ENCODE assay signal across 20 mouse cellular contexts in genomic region chr13:30083949-30084348, GRCm38 (mm10). TPM values are rescaled to one million over a fixed set of nuclear protein-coding genes. Genes with fewer than 3 reads are reported as not detected.
DNase-seq lines count a peak whose midpoint lies in the region; ATAC-seq lines count a peak whose summit lies in the region.
"Had no signal": no experiment of that assay in that cellular context is flagged by ENCODE, and none has a peak within 500 bp of the region (broad histone marks: within the 10 kb centered on the region; RNA-seq: fewer than 3 reads in every experiment).

No protein-coding gene starts in this region.

- ATAC-seq in megakaryocyte, adult 5-6 weeks (ENCODE audit: poor library complexity, severe bottlenecking): no peak
- ATAC-seq in megakaryocyte progenitor cell, adult 5-6 weeks (replicated peaks; ENCODE audit: poor library complexity): peak; percentile 72
- ATAC-seq: forebrain, embryonic 14.5 days had no signal

- H3K4me1 ChIP-seq in heart, embryonic 10.5 days: peaks cover 14% of the 10 kb centered on the region
- H3K4me1 ChIP-seq in megakaryocyte, embryonic 14.5 days: peaks cover 19% of the 10 kb centered on the region

- H3K27ac ChIP-seq in heart, embryonic 10.5 days: peak overlapping the region; percentile 83
- H3K27ac ChIP-seq: embryonic facial prominence, embryonic 15.5 days; limb, embryonic 12.5 days; lung, embryonic 15.5 days; macrophage had no signal

- peak overlapping the region; percentile 33 for H3K4me3 ChIP-seq in heart, embryonic 10.5 days
- H3K4me3 ChIP-seq in megakaryocyte, embryonic 14.5 days (replicated peaks): peak overlapping the region; percentile 83
- H3K4me3 ChIP-seq: embryonic facial prominence, embryonic 15.5 days; limb, embryonic 12.5 days; lung, embryonic 15.5 days had no signal

- H3K27me3 ChIP-seq in heart, embryonic 10.5 days (ENCODE audit: insufficient read depth, poor library complexity, severe bottlenecking): no peaks in the 10 kb centered on the region
- H3K27me3 ChIP-seq in megakaryocyte, embryonic 14.5 days (replicated peaks): peaks cover 25% of the 10 kb centered on the region
- H3K27me3 ChIP-seq: embryonic facial prominence, embryonic 15.5 days; limb, embryonic 12.5 days; lung, embryonic 15.5 days had no signal

- no peaks in the 10 kb centered on the region for H3K36me3 ChIP-seq in heart, embryonic 10.5 days
- H3K36me3 ChIP-seq in megakaryocyte, embryonic 14.5 days (replicated peaks; ENCODE audit: low read length): no peaks in the 10 kb centered on the region
- H3K36me3 ChIP-seq: embryonic facial prominence, embryonic 15.5 days; limb, embryonic 12.5 days; lung, embryonic 15.5 days had no signal

- WGBS in heart, embryonic 10.5 days: 6% methylated on average over 6 of the region's 6 CpGs

- no peaks in the 10 kb centered on the region for H3K9me3 ChIP-seq in heart, embryonic 10.5 days
- peaks cover 2% of the 10 kb centered on the region for H3K9me3 ChIP-seq in megakaryocyte, embryonic 14.5 days
- H3K9me3 ChIP-seq: embryonic facial prominence, embryonic 15.5 days; limb, embryonic 12.5 days; lung, embryonic 15.5 days had no signal

- DNase-seq in heart, embryonic 10.5 days (ENCODE audit: low spot score): peak; percentile 83
- no peak for DNase-seq in heart, adult 18-20 months
- DNase-seq in liver: peak; percentile 66
- no peak for DNase-seq in thymus, postnatal 36 days
- no peak for DNase-seq in kidney, adult 9 months
- DNase-seq: adrenal gland, postnatal 10 days; cerebellum, adult 9-10 months; embryo, embryonic 11 days; gastrocnemius, postnatal 36 days; kidney, adult 2 months; kidney, postnatal 36 days; layer of hippocampus, adult 9-11 months had no signal

RNA-seq across cellular contexts. Expression of gene Mboat1, which starts 52.3 kb away (rescaled TPM):
- 3.6 and 5.0 TPM in 2 replicates for polyA plus RNA-seq in heart, embryonic 10.5 days (2016; fragmentation: Nextera tagmentation; extraction: Ambion mirVana)
- 1 to 10 TPM in 1 of 2 experiments, under 1 TPM in 1; 0.79 to 1.6 TPM for total RNA-seq in heart, adult 18-20 months (2021)
- 0.51 and 0.95 TPM in 2 replicates for polyA plus RNA-seq in megakaryocyte, embryonic 14.5 days (2012; ENCODE audit: insufficient read depth, low replicate concordance)
- total RNA-seq in megakaryocyte, adult 5-6 weeks (2015): 19.1 and 19.8 TPM in 2 replicates
- 13.5 and 15.2 TPM in 2 replicates for total RNA-seq in megakaryocyte, adult 5-6 weeks (2017)
- 8.6 and 11.2 TPM in 2 replicates for total RNA-seq in megakaryocyte progenitor cell, adult 5-6 weeks (2015)
- 8.5 and 9.6 TPM in 2 replicates for total RNA-seq in megakaryocyte progenitor cell, adult 5-6 weeks (2017)

Comparison
In these comparisons a context has a peak if more than half of its experiments do, and no peak if none do; other contexts are left out.
1. DNase-seq: peak in heart, embryonic 10.5 days (single experiment) and liver (single experiment); none in heart, adult 18-20 months (0 of 2), thymus, postnatal 36 days (0 of 2) and kidney, adult 9 months (single experiment).